Mouse (Mus musculus) intestine, embryonic 15.5 days (tissue): ENCODE data around the gene Timp4. TPM values are rescaled to one million over a fixed set of nuclear protein-coding genes. Genes with fewer than 3 reads are reported as not detected.
A peak's percentile ranks its signal among the peaks of the same experiment; 100 is the strongest.

Source experiments
- ATAC-seq: fragments of 200-750 bp; cut with Nextera tagmentation; 2 replicates; pipeline ENCODE4 v1.8.0; 2017; ENCODE audit warnings: moderate TSS enrichment, moderate library complexity
- H3K27ac ChIP-seq: fragments of 300-500 bp; sonication (generic); 2 replicates; pipeline ENCODE4 v1.5.1; 2015; ENCODE audit warnings: mild to moderate bottlenecking, inconsistent platforms
- H3K27me3 ChIP-seq: fragments of 300-500 bp; sonication (generic); replicated peaks from 2 replicates; pipeline ENCODE4 v1.6.1; 2015; ENCODE audit warnings: inconsistent platforms
- H3K36me3 ChIP-seq: fragments of 300-500 bp; sonication (generic); 2 replicates; pipeline ENCODE4 v1.6.1; 2015; ENCODE audit warnings: inconsistent platforms
- H3K4me1 ChIP-seq: fragments of 300-500 bp; sonication (generic); replicated peaks from 2 replicates; pipeline ENCODE4 v1.6.1; 2015; ENCODE audit warnings: inconsistent platforms
- H3K4me2 ChIP-seq: fragments of 300-500 bp; sonication (generic); replicated peaks from 2 replicates; pipeline ENCODE4 v1.6.1; 2015; ENCODE audit warnings: mild to moderate bottlenecking, inconsistent platforms
- H3K4me3 ChIP-seq: fragments of 300-500 bp; sonication (generic); replicated peaks from 2 replicates; pipeline ENCODE4 v1.5.1; 2015; ENCODE audit warnings: inconsistent platforms
- H3K9ac ChIP-seq: fragments of 300-500 bp; sonication (generic); 2 replicates; pipeline ENCODE4 v1.6.1; 2015; ENCODE audit warnings: inconsistent platforms
- H3K9me3 ChIP-seq: fragments of 300-500 bp; sonication (generic); 2 replicates; pipeline ENCODE4 v1.6.1; 2016; ENCODE audit warnings: inconsistent platforms
- WGBS: fragments of 180-500 bp; shearing (Covaris S2); methylation state at CpG from one replicate; pipeline ENCODE4 v1.1.7; 2015; 5-methylcytosine and 5-hydroxymethylcytosine counted together
- polyA plus RNA-seq: library from polyadenylated mRNA; unstranded; fragments of >200 nt; fragmentation: Nextera tagmentation; extraction: Ambion mirVana; gene quantifications from 2 replicates; pipeline ENCODE4 v1.2.1, GENCODE M21; 2015

The Timp4 gene
- polyA plus RNA-seq, 1 experiment from 2014 or later, result 0.44 TPM

DNA sequence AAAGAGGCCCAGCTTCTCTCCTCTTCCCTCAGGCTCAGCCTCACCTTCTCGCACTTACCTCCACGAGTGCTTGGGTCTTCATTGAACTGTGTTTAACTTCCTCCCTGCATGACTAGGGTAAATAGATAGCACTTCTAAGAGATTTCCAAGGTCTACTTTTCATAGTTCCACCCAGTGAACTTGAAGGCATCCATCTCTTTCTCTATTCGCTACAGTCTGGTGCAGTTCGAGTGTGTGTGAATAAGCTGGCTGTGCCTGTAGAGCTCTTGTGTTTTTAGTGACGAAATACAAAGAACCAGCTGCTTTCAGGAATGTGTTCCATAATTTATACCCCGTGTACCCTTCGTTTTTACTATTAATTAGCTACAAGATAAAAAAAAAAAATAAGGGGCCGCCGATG, 22.7 kb upstream of the Timp4 start:
- Histone ChIP-seq H3K27me3 (no peaks in the 10 kb centered on the region), H3K27ac (no peak overlapping the region), H3K4me3 (no peak overlapping the region), H3K9me3 (no peaks in the 10 kb centered on the region), H3K36me3 (no peaks in the 10 kb centered on the region), H3K4me1 (peaks cover 10% of the 10 kb centered on the region; the same call in 1 of the 2 replicates), H3K9ac (no peak overlapping the region), H3K4me2 (no peak overlapping the region)
- no peak for ATAC-seq
- 74% methylated on average over 9 of the region's 9 CpGs for WGBS

DNA sequence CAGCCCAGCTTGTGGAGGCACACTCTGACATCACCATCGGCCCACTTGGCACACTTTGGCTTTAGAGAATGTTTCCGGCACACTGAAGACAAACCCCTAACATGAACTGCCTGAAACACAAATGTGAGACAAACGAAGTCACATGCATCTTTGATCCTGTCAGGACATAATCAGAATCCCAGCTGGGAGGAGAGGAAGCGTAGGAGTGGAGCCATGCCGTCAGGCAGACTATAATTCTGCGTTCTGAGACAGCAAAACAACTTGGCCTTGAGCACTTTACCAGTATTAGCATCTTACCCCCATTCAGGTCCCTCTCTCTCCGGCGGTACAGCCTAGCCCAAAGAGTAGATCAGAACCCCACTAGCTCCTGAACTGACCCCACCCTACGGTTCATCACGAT, 21.3 kb upstream of the Timp4 start:
- Histone ChIP-seq H3K9me3 (no peaks in the 10 kb centered on the region), H3K4me2 (no peak overlapping the region), H3K4me3 (no peak overlapping the region), H3K27ac (no peak overlapping the region), H3K4me1 (peaks cover 10% of the 10 kb centered on the region; the same call in 1 of the 2 replicates), H3K36me3 (no peaks in the 10 kb centered on the region), H3K9ac (no peak overlapping the region), H3K27me3 (no peaks in the 10 kb centered on the region)
- ATAC-seq, result no peak
- WGBS, result 87% methylated on average over 10 of the region's 10 CpGs

DNA sequence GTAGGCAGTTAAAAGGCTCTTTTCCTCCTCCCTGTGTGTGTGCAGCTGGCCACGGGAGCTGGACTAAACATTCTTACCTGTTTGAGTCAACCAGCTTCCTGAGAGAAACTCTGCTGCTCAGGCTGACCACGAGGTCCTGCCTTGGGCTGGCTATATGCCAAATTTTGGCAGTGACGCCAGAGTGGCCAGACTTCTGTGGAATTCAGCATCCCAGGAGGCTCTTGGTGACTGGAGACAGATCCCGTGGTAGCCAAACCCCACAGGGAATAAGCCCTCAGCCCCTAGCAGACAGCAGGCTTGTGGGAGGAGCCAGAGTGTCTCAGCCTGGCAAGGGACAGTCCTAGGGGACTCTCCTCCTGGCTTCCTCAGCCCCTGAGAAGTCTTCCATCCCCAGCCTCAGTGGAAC, 19.9 kb upstream of the Timp4 start:
- no peaks in the 10 kb centered on the region for H3K9me3 ChIP-seq
- H3K4me1 ChIP-seq, result peaks cover 10% of the 10 kb centered on the region; the same call in 1 of the 2 replicates
- no peaks in the 10 kb centered on the region for H3K36me3 ChIP-seq
- no peaks in the 10 kb centered on the region for H3K27me3 ChIP-seq
- ATAC-seq, result no peak
- no peak overlapping the region for H3K27ac ChIP-seq
- no peak overlapping the region for H3K9ac ChIP-seq
- no peak overlapping the region for H3K4me2 ChIP-seq
- no peak overlapping the region for H3K4me3 ChIP-seq
- WGBS, result 14% methylated on average over 4 of the region's 4 CpGs

DNA sequence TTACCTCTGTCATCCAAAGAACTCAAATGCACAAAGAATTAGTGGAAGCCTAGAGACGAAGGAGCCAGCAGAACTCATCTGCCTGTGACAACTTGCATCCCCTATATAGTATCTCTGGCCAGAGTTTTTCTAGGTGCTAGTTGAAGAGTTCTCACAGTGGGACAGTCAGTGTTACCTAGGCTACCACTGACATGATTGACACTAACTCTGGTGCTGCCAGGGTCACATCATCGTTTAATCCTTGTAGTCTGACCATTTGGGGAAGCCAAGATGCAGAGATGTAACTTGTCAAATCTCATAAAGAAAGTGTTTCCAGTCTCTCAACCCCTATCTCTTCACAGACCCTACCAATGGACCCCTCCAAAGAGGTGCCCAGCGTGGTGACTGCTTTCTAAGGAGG, 19.3 kb upstream of the Timp4 start:
- Histone ChIP-seq H3K9ac (no peak overlapping the region), H3K36me3 (no peaks in the 10 kb centered on the region), H3K9me3 (no peaks in the 10 kb centered on the region), H3K4me3 (no peak overlapping the region), H3K27ac (no peak overlapping the region), H3K27me3 (no peaks in the 10 kb centered on the region), H3K4me1 (peaks cover 10% of the 10 kb centered on the region; the same call in 1 of the 2 replicates), H3K4me2 (no peak overlapping the region)
- ATAC-seq, result no peak
- 78% methylated on average over 3 of the region's 3 CpGs for WGBS

DNA sequence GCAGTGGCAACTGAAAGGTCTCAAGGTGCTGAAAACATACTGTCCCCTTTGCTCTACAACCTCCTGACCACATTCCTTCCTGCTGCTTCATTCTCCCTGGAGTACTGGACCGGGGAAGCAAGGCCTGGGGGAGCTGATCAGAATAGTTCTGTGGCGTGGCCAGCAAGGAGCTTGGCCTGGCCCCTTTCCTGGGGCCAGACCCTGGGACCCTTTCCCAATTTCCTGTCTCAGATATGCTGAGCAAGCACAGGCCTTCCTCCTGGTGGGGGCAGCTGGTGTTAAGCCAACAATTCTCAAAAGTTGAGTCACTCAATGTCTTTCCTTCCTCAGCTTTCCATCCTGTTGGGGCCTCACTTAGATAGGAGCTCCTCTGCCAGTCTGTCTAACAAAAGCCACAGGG, 18.1 kb upstream of the Timp4 start:
- no peaks in the 10 kb centered on the region for H3K27me3 ChIP-seq
- H3K4me2 ChIP-seq, result no peak overlapping the region
- no peaks in the 10 kb centered on the region for H3K9me3 ChIP-seq
- no peak overlapping the region for H3K27ac ChIP-seq
- WGBS, result 62% methylated on average over 2 of the region's 2 CpGs
- H3K36me3 ChIP-seq, result no peaks in the 10 kb centered on the region
- no peak overlapping the region for H3K4me3 ChIP-seq
- peaks cover 10% of the 10 kb centered on the region; the same call in 1 of the 2 replicates for H3K4me1 ChIP-seq
- no peak for ATAC-seq
- no peak overlapping the region for H3K9ac ChIP-seq

DNA sequence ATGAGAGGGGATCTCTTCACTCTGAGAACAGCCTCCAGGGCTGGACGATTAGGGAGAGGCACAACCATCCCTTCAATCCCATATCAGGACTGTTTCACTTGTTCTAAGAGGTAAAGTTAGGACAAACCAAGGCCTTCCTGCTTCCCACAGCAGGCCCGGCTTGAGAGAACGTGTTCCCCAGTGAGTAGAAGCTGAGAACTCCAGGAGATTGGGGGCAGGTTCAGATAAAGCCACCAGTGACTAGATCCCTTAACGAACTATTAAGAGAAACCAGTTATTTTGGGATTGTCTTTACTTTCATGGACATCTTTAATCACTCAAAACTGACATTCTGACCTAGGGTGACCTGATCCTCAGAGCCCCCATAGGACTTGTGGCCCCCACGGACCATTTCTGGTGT, 17.6 kb upstream of the Timp4 start:
- H3K27me3 ChIP-seq, result no peaks in the 10 kb centered on the region
- no peaks in the 10 kb centered on the region for H3K9me3 ChIP-seq
- no peak for ATAC-seq
- 76% methylated on average over 5 of the region's 5 CpGs for WGBS
- H3K9ac ChIP-seq, result no peak overlapping the region
- H3K4me1 ChIP-seq, result peaks cover 10% of the 10 kb centered on the region; the same call in 1 of the 2 replicates
- H3K27ac ChIP-seq, result no peak overlapping the region
- H3K4me2 ChIP-seq, result no peak overlapping the region
- no peaks in the 10 kb centered on the region for H3K36me3 ChIP-seq
- H3K4me3 ChIP-seq, result no peak overlapping the region

DNA sequence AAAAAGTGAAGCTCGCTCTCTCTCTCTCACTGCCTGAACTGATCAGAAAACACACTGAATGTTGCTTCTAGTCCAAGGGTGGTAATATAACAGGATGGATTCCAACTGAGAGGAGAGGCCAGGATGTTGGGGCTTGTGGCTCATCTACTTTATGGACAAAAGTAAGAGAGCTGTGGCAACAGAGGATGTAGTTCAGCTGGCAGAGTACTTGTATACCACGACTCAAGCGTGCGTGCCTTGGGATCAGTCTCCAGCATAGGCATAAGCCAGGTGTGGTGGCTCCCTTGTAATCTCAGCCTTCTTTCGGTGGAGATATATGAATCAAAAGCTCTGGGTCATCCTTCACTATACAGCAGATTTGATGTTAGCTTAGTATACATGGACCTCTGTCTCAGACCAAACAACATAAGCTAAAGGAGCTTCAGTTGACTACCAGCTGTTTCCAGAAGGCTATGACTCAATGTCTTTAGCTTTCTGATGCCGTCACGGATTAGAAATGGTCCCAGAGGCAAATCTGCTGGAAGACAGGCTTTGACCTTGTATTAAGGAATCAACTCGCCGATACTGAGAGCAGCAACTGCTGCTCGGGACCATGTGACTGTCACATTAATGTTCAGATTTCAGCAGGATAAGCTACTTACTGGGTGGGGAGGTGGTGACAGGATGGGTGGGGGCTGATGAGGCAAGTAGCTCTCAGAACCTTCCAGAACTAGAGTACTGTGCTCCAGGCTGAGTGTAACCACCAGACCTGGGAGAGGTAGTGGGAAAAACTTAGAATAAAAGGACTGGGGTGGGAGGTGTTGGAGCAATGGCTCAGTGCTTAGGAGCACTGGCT, 16.8 kb upstream of the Timp4 start:
- Histone ChIP-seq H3K9ac (no peak overlapping the region), H3K4me2 (no peak overlapping the region), H3K27ac (no peak overlapping the region), H3K9me3 (no peaks in the 10 kb centered on the region), H3K4me3 (no peak overlapping the region), H3K36me3 (no peaks in the 10 kb centered on the region), H3K27me3 (no peaks in the 10 kb centered on the region), H3K4me1 (peaks cover 10% of the 10 kb centered on the region; the same call in 1 of the 2 replicates)
- ATAC-seq, result no peak
- 84% methylated on average over 10 of the region's 10 CpGs for WGBS

DNA sequence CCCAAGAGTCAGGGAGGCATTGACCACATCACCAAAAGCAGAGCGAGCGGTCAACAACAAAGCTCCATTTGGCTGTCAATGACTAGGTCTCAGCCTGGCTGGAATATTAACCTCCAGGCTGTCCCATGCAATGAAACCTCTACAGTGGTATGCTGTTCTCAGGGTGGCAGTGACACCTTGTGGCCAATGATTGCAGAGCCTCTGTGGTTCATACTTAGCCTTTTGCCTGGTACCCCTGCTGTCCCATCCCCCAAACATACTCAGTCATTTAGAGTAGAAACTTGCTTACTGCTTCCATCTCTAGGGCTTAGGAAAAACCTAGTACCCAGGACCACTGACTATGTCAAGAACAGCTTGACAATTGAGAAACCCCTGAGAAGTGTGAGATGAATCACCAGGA, 15.9 kb upstream of the Timp4 start:
- Histone ChIP-seq H3K27me3 (no peaks in the 10 kb centered on the region), H3K9ac (no peak overlapping the region), H3K4me3 (no peak overlapping the region), H3K36me3 (no peaks in the 10 kb centered on the region), H3K9me3 (no peaks in the 10 kb centered on the region), H3K4me2 (no peak overlapping the region), H3K27ac (no peak overlapping the region), H3K4me1 (peaks cover 10% of the 10 kb centered on the region; the same call in 1 of the 2 replicates)
- peak; percentile 83 for ATAC-seq
- 44% methylated on average over 2 of the region's 2 CpGs for WGBS

DNA sequence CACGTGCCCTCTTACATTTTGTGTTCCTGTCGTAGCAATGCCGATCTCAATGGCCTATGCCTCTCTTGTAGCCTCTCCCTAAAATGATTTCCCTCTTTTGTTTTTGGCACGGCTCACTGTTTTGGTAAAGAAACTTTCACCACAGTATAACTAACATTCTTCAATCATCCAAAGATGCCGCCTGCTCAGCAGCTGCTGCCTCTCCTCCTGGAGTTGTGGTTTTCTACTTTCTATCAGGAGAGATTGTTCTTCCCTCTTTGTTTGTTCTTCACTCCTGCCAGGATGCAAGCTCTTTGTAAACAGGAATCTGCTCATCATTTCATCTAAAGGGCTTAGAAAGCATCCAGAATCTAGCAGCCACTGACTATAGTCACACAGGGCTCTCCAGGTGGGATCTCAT, 14.8 kb upstream of the Timp4 start:
- 76% methylated on average over 5 of the region's 5 CpGs for WGBS
- H3K9ac ChIP-seq, result no peak overlapping the region
- no peaks in the 10 kb centered on the region for H3K9me3 ChIP-seq
- no peak overlapping the region for H3K4me2 ChIP-seq
- no peak overlapping the region for H3K27ac ChIP-seq
- no peaks in the 10 kb centered on the region for H3K27me3 ChIP-seq
- H3K4me1 ChIP-seq, result peaks cover 6% of the 10 kb centered on the region; the same call in 1 of the 2 replicates
- H3K36me3 ChIP-seq, result no peaks in the 10 kb centered on the region
- H3K4me3 ChIP-seq, result no peak overlapping the region
- no peak for ATAC-seq

DNA sequence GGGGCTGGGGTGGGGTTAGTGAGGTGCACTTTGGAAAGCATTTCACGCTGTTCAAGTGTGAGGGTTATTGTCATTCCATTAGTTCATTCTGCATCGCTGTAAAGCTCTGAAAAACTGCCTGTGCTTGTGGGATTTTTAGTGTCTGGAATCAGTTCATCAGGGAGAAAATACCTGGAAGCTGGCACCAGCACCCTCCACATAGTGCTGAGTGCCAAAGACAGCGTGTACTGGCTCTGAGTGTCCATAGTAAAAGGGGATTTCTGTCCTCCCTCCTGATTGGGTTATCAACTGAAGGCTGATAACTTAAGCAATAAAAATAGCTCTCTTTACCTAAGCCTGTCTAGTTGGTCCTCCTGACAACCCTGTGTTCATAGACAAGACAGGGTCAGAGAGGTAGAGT, 8.5 kb upstream of the Timp4 start:
- 63% methylated on average over 3 of the region's 3 CpGs for WGBS
- H3K27ac ChIP-seq, result no peak overlapping the region
- no peak for ATAC-seq

DNA sequence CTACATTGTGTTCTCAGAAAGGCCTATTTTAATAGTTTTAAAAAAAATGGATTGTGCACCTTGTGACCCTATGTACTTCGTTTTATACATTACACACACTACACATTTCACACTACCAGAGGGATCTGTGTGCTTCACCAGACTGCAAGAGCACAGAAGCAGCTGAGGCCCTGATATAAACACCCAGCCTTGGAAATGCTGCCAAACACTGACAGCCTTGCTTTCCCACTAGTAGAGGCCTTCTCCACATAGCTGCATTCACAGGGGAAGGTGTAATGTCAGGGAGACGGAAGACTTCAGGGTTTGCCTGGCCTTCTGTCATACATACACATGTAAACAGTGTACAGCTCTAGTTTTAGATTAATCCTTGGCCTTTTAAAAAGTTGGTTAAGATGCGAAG, 3.2 kb upstream of the Timp4 start:
- WGBS, result 67% methylated on average over 3 of the region's 3 CpGs
- Histone ChIP-seq H3K9ac (no peak overlapping the region), H3K36me3 (no peaks in the 10 kb centered on the region), H3K27ac (no peak overlapping the region), H3K4me2 (no peak overlapping the region), H3K9me3 (no peaks in the 10 kb centered on the region), H3K4me1 (peaks cover 12% of the 10 kb centered on the region), H3K4me3 (no peak overlapping the region), H3K27me3 (no peaks in the 10 kb centered on the region)
- no peak for ATAC-seq

More for the DNA sequence above, 8.5 kb upstream of the Timp4 start:
- Histone ChIP-seq H3K4me1 (no peaks in the 10 kb centered on the region), H3K9ac (no peak overlapping the region), H3K9me3 (no peaks in the 10 kb centered on the region), H3K36me3 (no peaks in the 10 kb centered on the region), H3K27me3 (no peaks in the 10 kb centered on the region), H3K4me2 (no peak overlapping the region), H3K4me3 (no peak overlapping the region)

DNA sequence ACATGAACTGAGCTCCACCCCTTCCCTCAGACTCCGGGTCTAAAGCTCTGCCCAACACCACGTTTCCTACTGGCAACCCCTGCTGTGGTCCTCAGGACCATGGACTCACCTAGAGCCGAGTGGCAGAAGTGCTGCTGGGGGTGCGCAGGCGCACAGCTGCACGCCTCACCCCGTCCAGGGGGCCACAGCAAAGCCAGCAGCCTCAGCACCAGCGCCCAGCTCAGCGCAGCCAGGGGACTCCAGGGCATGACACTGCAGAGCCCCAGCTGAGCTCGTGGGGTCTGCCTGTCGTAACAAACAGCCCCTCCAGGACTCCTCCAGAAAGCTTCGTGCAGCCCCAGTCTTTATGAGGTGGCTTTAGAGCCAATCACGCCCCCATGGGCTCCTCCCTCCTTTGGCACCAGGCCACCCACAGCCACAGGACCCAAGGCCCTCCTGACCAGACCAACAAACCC, 447 bp downstream of the Timp4 start:
- Histone ChIP-seq H3K36me3 (no peaks in the 10 kb centered on the region), H3K9ac (no peak overlapping the region), H3K4me3 (peak overlapping the region; percentile 1; the same call in 1 of the 2 replicates), H3K4me2 (peak overlapping the region; percentile 58), H3K4me1 (peaks cover 12% of the 10 kb centered on the region), H3K27me3 (no peaks in the 10 kb centered on the region), H3K9me3 (no peaks in the 10 kb centered on the region), H3K27ac (no peak overlapping the region)
- 6% methylated on average over 13 of the region's 13 CpGs for WGBS
- ATAC-seq, result peak; percentile 77
